Mouse (Mus musculus) kidney, embryonic 16.5 days (tissue): ENCODE measurements at regions not wholly inside any gene's neighbourhood (a gene's known extent, or its start where the extent isn't known, plus 50 kb on each side); places are given as distances from the start of the nearest gene placed in this dataset.
"Not testable (repeated sequence)": the region's sequence is repeated elsewhere in the genome, so short reads cannot be mapped to it uniquely, and the experiment has no call there.

Experiments used
- ATAC-seq: fragments of 200-750 bp; cut with Nextera tagmentation; 2 replicates; pipeline ENCODE4 v1.8.0; 2017; ENCODE audit warnings: moderate TSS enrichment; ENCODE audit not compliant: low FRiP score, low TSS enrichment
- H3K27ac ChIP-seq: fragments of 300-500 bp; sonication (generic); 2 replicates; pipeline ENCODE4 v1.5.1; 2014; ENCODE audit warnings: low read length
- H3K27me3 ChIP-seq: fragments of 300-500 bp; sonication (generic); 2 replicates; pipeline ENCODE4 v1.6.1; 2014; ENCODE audit warnings: low read length, control low read depth, mixed read lengths; ENCODE audit not compliant: insufficient read depth
- H3K36me3 ChIP-seq: fragments of 300-500 bp; sonication (generic); 2 replicates; pipeline ENCODE4 v1.6.1; 2014; ENCODE audit warnings: low read length, control low read depth, mixed read lengths; ENCODE audit not compliant: insufficient read depth
- H3K4me1 ChIP-seq: fragments of 300-500 bp; sonication (generic); 2 replicates; pipeline ENCODE4 v1.6.1; 2014; ENCODE audit warnings: low read length, control low read depth, mixed read lengths; ENCODE audit not compliant: insufficient read depth
- H3K4me2 ChIP-seq: fragments of 300-500 bp; sonication (generic); replicated peaks from 2 replicates; pipeline ENCODE4 v1.6.1; 2014; ENCODE audit warnings: low read depth, low read length
- H3K4me3 ChIP-seq: fragments of 300-500 bp; sonication (generic); 2 replicates; pipeline ENCODE4 v1.5.1; 2014; ENCODE audit warnings: mild to moderate bottlenecking, low read length
- H3K9ac ChIP-seq: fragments of 300-500 bp; sonication (generic); replicated peaks from 2 replicates; pipeline ENCODE4 v1.6.1; 2014; ENCODE audit warnings: low read length
- H3K9me3 ChIP-seq: fragments of 300-500 bp; sonication (generic); 2 replicates; pipeline ENCODE4 v1.6.1; 2016; ENCODE audit warnings: low read length, control low read depth
- WGBS: fragments of 180-500 bp; shearing (Covaris S2); extraction: QIAGEN DNeasy Blood & Tissue Kit; methylation state at CpG from one replicate; pipeline ENCODE4 v1.1.7; 2014; 5-methylcytosine and 5-hydroxymethylcytosine counted together

DNA sequence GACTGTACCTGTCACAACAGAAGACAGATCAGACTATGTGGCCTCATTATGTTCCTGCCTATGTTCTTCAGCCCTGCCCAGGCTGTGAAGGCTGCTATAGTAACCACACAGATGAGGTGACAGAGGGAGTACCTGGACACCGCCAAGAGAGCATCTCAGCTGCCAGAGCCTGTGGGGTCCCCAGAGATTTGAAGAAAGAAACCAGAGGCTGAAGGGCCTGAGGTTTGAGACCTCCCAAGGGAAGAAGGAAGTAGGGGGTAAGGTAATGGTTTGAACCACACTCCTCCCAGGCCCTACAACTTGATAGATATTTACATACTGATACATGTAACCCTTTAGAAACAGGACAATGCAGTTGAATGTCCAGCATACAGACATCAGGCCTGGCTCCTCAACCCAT, 407.7 kb downstream of the Ptpru start:
- H3K9ac ChIP-seq = no peak overlapping the region
- no peaks in the 10 kb centered on the region for H3K36me3 ChIP-seq
- no peak for ATAC-seq
- H3K27me3 ChIP-seq = no peaks in the 10 kb centered on the region
- no peak overlapping the region for H3K4me3 ChIP-seq
- peaks cover 8% of the 10 kb centered on the region for H3K4me1 ChIP-seq
- no peak overlapping the region for H3K27ac ChIP-seq
- H3K4me2 ChIP-seq = no peak overlapping the region
- H3K9me3 ChIP-seq = no peaks in the 10 kb centered on the region
- WGBS = 70% methylated on average over 1 of the region's 1 CpGs

DNA sequence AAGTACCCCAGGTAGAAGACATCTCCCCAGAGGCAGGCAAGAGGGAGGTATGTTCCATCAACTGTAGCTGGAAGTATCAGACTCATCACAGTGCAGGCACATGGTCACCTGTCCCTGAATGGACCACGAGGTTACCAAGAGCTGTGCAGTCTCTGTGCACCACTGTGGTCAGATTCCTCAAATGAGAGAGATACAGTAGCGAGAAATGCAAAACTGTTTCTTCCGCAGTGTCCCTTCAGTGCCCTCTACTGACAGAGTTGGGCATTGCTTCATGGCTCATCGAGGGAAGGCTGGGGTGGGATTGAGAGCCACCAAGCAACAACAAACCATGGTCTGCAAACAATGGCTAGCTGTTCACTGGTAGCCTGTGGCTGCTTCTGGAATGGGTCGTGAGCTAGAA, 406.9 kb downstream of the Ptpru start:
- WGBS = 10% methylated on average over 5 of the region's 5 CpGs
- ATAC-seq = 0 out of 2 replicates have a peak, but pooled peaks have one; percentile 40

GRCm38 (mm10) chr4:131432591-131433177, 405.4 kb downstream of the Ptpru start:
- H3K4me1 ChIP-seq = peaks cover 8% of the 10 kb centered on the region
- no peaks in the 10 kb centered on the region for H3K36me3 ChIP-seq
- no peaks in the 10 kb centered on the region for H3K9me3 ChIP-seq
- 63% methylated on average over 13 of the region's 13 CpGs for WGBS
- no peak overlapping the region for H3K27ac ChIP-seq
- no peaks in the 10 kb centered on the region for H3K27me3 ChIP-seq
- no peak for ATAC-seq
- no peak overlapping the region for H3K9ac ChIP-seq
- H3K4me3 ChIP-seq = no peak overlapping the region
- no peak overlapping the region for H3K4me2 ChIP-seq

More for the DNA sequence above, 406.9 kb downstream of the Ptpru start:
- H3K9ac ChIP-seq = no peak overlapping the region
- no peak overlapping the region for H3K27ac ChIP-seq
- H3K27me3 ChIP-seq = no peaks in the 10 kb centered on the region
- H3K4me3 ChIP-seq = no peak overlapping the region
- no peaks in the 10 kb centered on the region for H3K36me3 ChIP-seq
- H3K9me3 ChIP-seq = no peaks in the 10 kb centered on the region
- peaks cover 8% of the 10 kb centered on the region for H3K4me1 ChIP-seq
- H3K4me2 ChIP-seq = no peak overlapping the region

- Histone ChIP-seq H3K27ac (no peak overlapping the region), H3K27me3 (no peaks in the 10 kb centered on the region), H3K9ac (no peak overlapping the region), H3K4me3 (no peak overlapping the region), H3K4me2 (no peak overlapping the region), H3K4me1 (no peaks in the 10 kb centered on the region), H3K9me3 (no peaks in the 10 kb centered on the region), H3K36me3 (no peaks in the 10 kb centered on the region)
- no peak for ATAC-seq
- 71% methylated on average over 12 of the region's 12 CpGs for WGBS
These were observed 402.9 kb downstream of the Ptpru start for GRCm38 (mm10) chr4:131435222-131435621.

DNA sequence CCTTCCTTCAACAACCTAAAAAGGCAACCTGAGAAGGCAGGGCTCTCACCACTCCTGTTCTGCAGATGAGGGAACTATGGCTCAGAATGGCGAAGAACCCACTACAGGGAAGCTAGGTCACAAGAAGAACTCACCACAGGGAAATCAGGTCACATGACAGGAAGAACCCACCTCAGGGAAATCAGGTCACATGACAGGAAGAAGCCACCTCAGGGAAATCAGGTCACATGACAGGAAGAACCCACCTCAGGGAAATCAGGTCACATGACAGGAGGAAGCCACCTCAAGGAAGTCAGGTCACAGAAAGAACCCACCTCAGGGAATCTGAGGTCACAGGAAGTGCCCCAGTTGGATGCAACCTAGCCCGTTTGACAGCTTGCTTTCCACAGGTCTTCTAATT, 399.7 kb downstream of the Ptpru start:
- ATAC-seq = no peak
- H3K36me3 ChIP-seq = no peaks in the 10 kb centered on the region
- no peak overlapping the region for H3K4me3 ChIP-seq
- no peak overlapping the region for H3K27ac ChIP-seq
- H3K9me3 ChIP-seq = no peaks in the 10 kb centered on the region
- H3K4me1 ChIP-seq = no peaks in the 10 kb centered on the region
- no peak overlapping the region for H3K9ac ChIP-seq
- no peak overlapping the region for H3K4me2 ChIP-seq
- H3K27me3 ChIP-seq = no peaks in the 10 kb centered on the region
- 84% methylated on average over 2 of the region's 2 CpGs for WGBS

DNA sequence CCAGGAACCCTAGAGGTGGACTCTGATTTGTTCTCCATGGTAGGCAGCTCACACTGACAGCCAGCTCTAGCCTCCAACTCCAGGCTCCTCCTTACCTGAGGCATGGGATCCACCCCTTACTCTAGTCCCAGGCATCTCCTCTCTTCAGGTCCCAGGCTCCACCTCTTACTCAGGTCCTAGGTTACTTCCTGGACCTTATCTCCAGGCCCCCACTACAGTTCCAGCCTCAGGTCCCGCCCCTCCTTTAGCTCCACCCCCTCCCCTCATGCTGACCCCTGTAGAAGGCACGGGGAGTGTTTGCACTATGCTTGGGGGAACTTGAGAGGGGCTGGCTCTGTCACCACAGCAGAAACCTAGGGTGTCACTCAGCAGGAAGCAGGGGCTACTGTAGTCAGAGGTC, 399.2 kb downstream of the Ptpru start:
- no peak for ATAC-seq
- H3K27ac ChIP-seq = no peak overlapping the region
- 25% methylated on average over 2 of the region's 2 CpGs for WGBS
- H3K36me3 ChIP-seq = no peaks in the 10 kb centered on the region
- no peaks in the 10 kb centered on the region for H3K4me1 ChIP-seq
- H3K4me3 ChIP-seq = no peak overlapping the region
- no peak overlapping the region for H3K9ac ChIP-seq
- H3K27me3 ChIP-seq = no peaks in the 10 kb centered on the region
- H3K4me2 ChIP-seq = no peak overlapping the region
- no peaks in the 10 kb centered on the region for H3K9me3 ChIP-seq

- Histone ChIP-seq H3K27me3 (no peaks in the 10 kb centered on the region), H3K4me3 (no peak overlapping the region), H3K4me2 (no peak overlapping the region), H3K36me3 (no peaks in the 10 kb centered on the region), H3K9ac (no peak overlapping the region), H3K4me1 (no peaks in the 10 kb centered on the region), H3K27ac (no peak overlapping the region), H3K9me3 (no peaks in the 10 kb centered on the region)
- no peak for ATAC-seq
- WGBS = 88% methylated on average over 3 of the region's 3 CpGs
These were observed 397.2 kb downstream of the Ptpru start for GRCm38 (mm10) chr4:131440845-131441244.

DNA sequence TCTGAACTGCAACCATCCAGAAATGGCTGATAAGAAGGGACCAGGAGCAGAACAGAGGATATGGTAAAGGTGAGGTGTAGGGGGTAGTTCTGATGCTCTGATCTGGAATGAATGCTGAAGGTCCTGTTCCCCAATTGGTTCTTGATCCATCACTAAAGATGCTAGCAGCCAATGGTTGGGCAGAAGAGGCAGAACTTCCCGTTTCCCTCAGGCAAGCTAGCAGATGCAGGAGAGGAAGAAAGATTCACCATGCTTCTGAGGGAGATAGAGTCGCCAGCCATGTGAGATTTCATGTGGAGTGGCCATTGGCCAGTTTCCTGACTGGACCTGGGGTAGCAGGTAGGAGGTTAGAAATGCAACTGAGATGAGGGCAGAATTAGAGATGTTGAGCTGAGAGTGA, 394.6 kb downstream of the Ptpru start:
- Histone ChIP-seq H3K4me3 (no peak overlapping the region), H3K9me3 (no peaks in the 10 kb centered on the region), H3K4me1 (no peaks in the 10 kb centered on the region), H3K4me2 (no peak overlapping the region), H3K36me3 (no peaks in the 10 kb centered on the region), H3K27ac (no peak overlapping the region), H3K27me3 (no peaks in the 10 kb centered on the region), H3K9ac (no peak overlapping the region)
- ATAC-seq = no peak
- whole genome bisulfite sequencing = 69% methylated on average over 2 of the region's 2 CpGs

- H3K4me3 ChIP-seq, H3K36me3 ChIP-seq, H3K4me1 ChIP-seq, ATAC-seq, H3K9me3 ChIP-seq, H3K9ac ChIP-seq, H3K4me2 ChIP-seq, H3K27me3 ChIP-seq, H3K27ac ChIP-seq: not testable (repeated sequence)
- 45% methylated on average over 1 of the region's 1 CpGs for WGBS
These were observed 387.8 kb downstream of the Ptpru start for GRCm38 (mm10) chr4:131450296-131450695.

DNA sequence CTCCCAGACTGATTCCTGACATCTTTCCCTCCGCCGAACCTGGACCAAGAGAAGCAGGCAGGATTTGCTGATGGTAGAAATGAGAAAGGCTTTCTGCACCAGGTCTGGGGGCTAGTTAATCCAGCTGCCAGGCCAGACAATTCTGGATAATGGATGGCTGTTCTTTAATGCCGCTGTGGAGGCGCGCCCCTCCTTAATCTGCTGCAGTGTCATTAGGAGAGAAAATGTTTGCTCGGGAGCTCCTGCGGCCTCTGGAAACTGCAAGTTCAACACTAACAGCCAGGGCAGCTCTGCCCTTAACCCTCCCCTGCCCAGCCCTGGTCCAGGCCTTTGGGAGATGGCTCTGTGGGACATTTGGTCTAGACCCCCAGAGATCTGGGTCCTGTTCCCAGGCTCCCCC, 380.5 kb downstream of the Ptpru start:
- 14% methylated on average over 7 of the region's 7 CpGs for WGBS
- Histone ChIP-seq H3K27ac (no peak overlapping the region), H3K27me3 (no peaks in the 10 kb centered on the region), H3K4me1 (peaks cover 13% of the 10 kb centered on the region; the same call in 1 of the 2 replicates), H3K36me3 (no peaks in the 10 kb centered on the region), H3K9ac (no peak overlapping the region), H3K4me3 (no peak overlapping the region), H3K4me2 (no peak overlapping the region), H3K9me3 (no peaks in the 10 kb centered on the region)
- ATAC-seq = no peak
